Mouse (Mus musculus): ENCODE results near the gene Chmp2a. TPM values are rescaled to one million over a fixed set of nuclear protein-coding genes. Genes with fewer than 3 reads are reported as not detected.

Chmp2a gene
- polyA plus RNA-seq, 2 experiments = 151 to 164 TPM

GRCm38 (mm10) chr7:13015217-13015616, 19.4 kb downstream of the Chmp2a start:
- H3K27me3 ChIP-seq (ENCODE audit: control insufficient read depth, insufficient read depth, low read length) = no peaks in the 10 kb centered on the region
- H3K4me2 ChIP-seq (replicated peaks; ENCODE audit: low read depth, low read length, severe bottlenecking) = no peak overlapping the region
- H3K9me3 ChIP-seq (ENCODE audit: control insufficient read depth, low read length) = no peaks in the 10 kb centered on the region
- H3K27ac ChIP-seq (replicated peaks; ENCODE audit: low read depth, low read length) = no peak overlapping the region
- H3K4me3 ChIP-seq (replicated peaks; ENCODE audit: low read length) = no peak overlapping the region
- H3K9ac ChIP-seq (ENCODE audit: low read depth, low read length, severe bottlenecking) = no peak overlapping the region
- H3K4me1 ChIP-seq (ENCODE audit: control insufficient read depth, insufficient read depth, low read length) = peaks cover 4% of the 10 kb centered on the region
- no peak for ATAC-seq (ENCODE audit: low FRiP score, low read depth)
- no peak for TF ChIP-seq POLR2A (IDR thresholded peaks at IDR 0.05; ENCODE audit: borderline replicate concordance, extremely low read depth, insufficient read depth, insufficient read length)
- DNase-seq (ENCODE audit: low spot score) = no peak
- H3K36me3 ChIP-seq (ENCODE audit: control insufficient read depth, insufficient read depth, low read length) = no peaks in the 10 kb centered on the region
- 77% methylated on average over 1 of the region's 1 CpGs for WGBS

DNA sequence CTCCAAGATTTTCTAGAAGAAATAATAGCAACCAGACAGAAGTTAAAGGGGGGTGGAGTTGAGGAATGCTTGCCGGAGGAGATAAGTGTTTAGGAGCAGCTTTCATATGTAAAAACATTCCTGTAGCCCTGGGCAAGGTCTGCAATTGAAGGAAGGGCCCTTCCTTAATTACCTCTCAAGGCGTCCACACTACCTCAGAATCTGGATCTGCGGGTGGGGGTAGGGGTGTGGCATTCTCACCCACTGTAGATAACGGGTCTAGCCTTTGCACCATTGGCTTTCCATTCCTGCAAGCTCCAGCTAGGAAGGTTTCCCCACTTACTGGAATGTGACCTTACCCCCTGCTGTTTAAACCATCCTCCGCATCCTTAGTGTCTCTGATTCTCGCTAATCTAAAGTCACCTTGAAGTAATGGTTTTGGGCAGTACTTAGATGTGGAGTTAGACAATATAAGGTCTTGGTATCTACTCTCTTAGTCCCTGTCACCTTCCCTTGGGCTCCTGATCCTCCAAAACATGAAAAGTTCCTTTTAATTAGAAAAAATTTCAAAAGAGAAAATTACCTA, 20.2 kb downstream of the Chmp2a start:
- peaks cover 5% of the 10 kb centered on the region for H3K4me1 ChIP-seq (ENCODE audit: control insufficient read depth, insufficient read depth, low read length)
- DNase-seq (ENCODE audit: low spot score) = no peak
- TF ChIP-seq POLR2A (IDR thresholded peaks at IDR 0.05; ENCODE audit: borderline replicate concordance, extremely low read depth, insufficient read depth, insufficient read length) = no peak
- H3K27me3 ChIP-seq (ENCODE audit: control insufficient read depth, insufficient read depth, low read length) = no peaks in the 10 kb centered on the region
- no peak overlapping the region for H3K4me3 ChIP-seq (replicated peaks; ENCODE audit: low read length)
- H3K9ac ChIP-seq (ENCODE audit: low read depth, low read length, severe bottlenecking) = no peak overlapping the region
- no peak overlapping the region for H3K27ac ChIP-seq (replicated peaks; ENCODE audit: low read depth, low read length)
- no peak for ATAC-seq (ENCODE audit: low FRiP score, low read depth)
- H3K9me3 ChIP-seq (ENCODE audit: control insufficient read depth, low read length) = no peaks in the 10 kb centered on the region
- WGBS = 35% methylated on average over 6 of the region's 6 CpGs
- H3K36me3 ChIP-seq (ENCODE audit: control insufficient read depth, insufficient read depth, low read length) = no peaks in the 10 kb centered on the region
- no peak overlapping the region for H3K4me2 ChIP-seq (replicated peaks; ENCODE audit: low read depth, low read length, severe bottlenecking)

- no peak overlapping the region for H3K4me2 ChIP-seq (replicated peaks; ENCODE audit: low read depth, low read length, severe bottlenecking)
- ATAC-seq (ENCODE audit: low FRiP score, low read depth) (no peak), DNase-seq (ENCODE audit: low spot score) (no peak)
- no peaks in the 10 kb centered on the region for H3K9me3 ChIP-seq (ENCODE audit: control insufficient read depth, low read length)
- no peak overlapping the region for H3K4me3 ChIP-seq (replicated peaks; ENCODE audit: low read length)
- no peaks in the 10 kb centered on the region for H3K36me3 ChIP-seq (ENCODE audit: control insufficient read depth, insufficient read depth, low read length)
- no peak for TF ChIP-seq POLR2A (IDR thresholded peaks at IDR 0.05; ENCODE audit: borderline replicate concordance, extremely low read depth, insufficient read depth, insufficient read length)
- no peak overlapping the region for H3K9ac ChIP-seq (ENCODE audit: low read depth, low read length, severe bottlenecking)
- H3K27me3 ChIP-seq (ENCODE audit: control insufficient read depth, insufficient read depth, low read length) = no peaks in the 10 kb centered on the region
- 61% methylated on average over 4 of the region's 4 CpGs for WGBS
- no peak overlapping the region for H3K27ac ChIP-seq (replicated peaks; ENCODE audit: low read depth, low read length)
- peaks cover 8% of the 10 kb centered on the region for H3K4me1 ChIP-seq (ENCODE audit: control insufficient read depth, insufficient read depth, low read length)
Observed at GRCm38 (mm10) chr7:13013671-13014070, 20.9 kb downstream of the Chmp2a start.

GRCm38 (mm10) chr7:13010005-13010908, 24.4 kb downstream of the Chmp2a start, which contains the start of gene Zbtb45:
Gene Zbtb45 (minus strand): TSS chr7:13010034.
- peak within 1 kb of the TSS; percentile 91 for H3K27ac ChIP-seq (replicated peaks; ENCODE audit: low read depth, low read length)
- TF ChIP-seq POLR2A (IDR thresholded peaks at IDR 0.05; ENCODE audit: borderline replicate concordance, extremely low read depth, insufficient read depth, insufficient read length) = no peak
- DNase-seq (ENCODE audit: low spot score) (no peak), ATAC-seq (ENCODE audit: low FRiP score, low read depth) (no peak)
- H3K9me3 ChIP-seq (ENCODE audit: control insufficient read depth, low read length) = no peaks in the 10 kb centered on the region
- peaks cover 16% of the 10 kb centered on the region for H3K4me1 ChIP-seq (ENCODE audit: control insufficient read depth, insufficient read depth, low read length)
- peaks cover 20% of the 10 kb centered on the region for H3K36me3 ChIP-seq (ENCODE audit: control insufficient read depth, insufficient read depth, low read length)
- peak within 1 kb of the TSS; percentile 85 for H3K4me2 ChIP-seq (replicated peaks; ENCODE audit: low read depth, low read length, severe bottlenecking)
- H3K4me3 ChIP-seq (replicated peaks; ENCODE audit: low read length) = peak within 1 kb of the TSS; percentile 48
- 0 out of 2 replicates have a peak, but pooled peaks cover 4% of the 10 kb centered on the region for H3K27me3 ChIP-seq (ENCODE audit: control insufficient read depth, insufficient read depth, low read length)
- 20% methylated on average over 26 of the region's 26 CpGs for WGBS
- H3K9ac ChIP-seq (ENCODE audit: low read depth, low read length, severe bottlenecking) = peak within 1 kb of the TSS; percentile 72

DNA sequence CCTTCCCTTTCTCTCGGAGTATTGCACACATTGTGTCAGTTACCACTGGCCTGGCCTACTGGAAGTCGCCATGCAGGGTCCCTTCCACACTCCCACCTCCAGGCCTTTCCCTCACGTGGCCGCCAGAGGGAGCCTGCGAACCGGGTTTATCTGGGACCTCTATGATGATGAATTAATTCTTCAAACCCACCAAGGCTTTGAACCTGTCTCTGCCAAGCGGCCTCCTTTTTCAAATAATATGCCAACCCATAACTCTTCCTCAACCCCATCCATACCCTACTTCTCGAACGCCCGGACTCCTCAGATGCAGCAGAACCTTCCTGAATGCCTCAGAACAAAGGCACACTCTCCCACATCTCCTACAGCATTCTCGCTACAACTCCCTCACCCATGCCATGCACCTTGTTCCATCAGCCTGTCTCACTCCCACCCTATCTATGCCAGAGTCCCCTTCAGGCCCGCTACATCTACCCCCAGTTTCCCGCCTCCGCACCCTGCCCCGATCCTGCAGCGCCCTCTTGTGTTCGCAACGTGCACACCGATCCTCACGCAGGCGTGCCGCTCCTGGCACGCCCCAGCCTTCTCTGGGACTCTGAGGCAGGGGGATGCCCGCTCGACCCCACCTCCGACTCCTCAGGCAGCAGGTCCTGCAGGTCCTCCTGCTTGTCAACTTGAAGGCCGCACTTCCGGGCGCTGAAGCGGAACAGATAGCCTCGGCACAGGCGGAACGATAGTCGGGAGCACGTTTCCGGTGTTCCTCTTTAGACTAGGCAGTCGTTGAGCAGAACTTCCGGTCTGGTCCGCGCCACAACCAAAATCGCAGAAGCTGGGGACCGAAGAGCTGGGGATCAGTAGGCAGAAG, 25.2 kb downstream of the Chmp2a start:
- Histone ChIP-seq H3K4me2 (replicated peaks; ENCODE audit: low read depth, low read length, severe bottlenecking) (peak overlapping the region; percentile 85), H3K4me3 (replicated peaks; ENCODE audit: low read length) (peak overlapping the region; percentile 48), H3K27ac (replicated peaks; ENCODE audit: low read depth, low read length) (peak overlapping the region; percentile 91), H3K9ac (ENCODE audit: low read depth, low read length, severe bottlenecking) (peak overlapping the region; percentile 72), H3K4me1 (ENCODE audit: control insufficient read depth, insufficient read depth, low read length) (peaks cover 16% of the 10 kb centered on the region), H3K36me3 (ENCODE audit: control insufficient read depth, insufficient read depth, low read length) (peaks cover 23% of the 10 kb centered on the region), H3K27me3 (ENCODE audit: control insufficient read depth, insufficient read depth, low read length) (0 out of 2 replicates have a peak, but pooled peaks cover 4% of the 10 kb centered on the region), H3K9me3 (ENCODE audit: control insufficient read depth, low read length) (no peaks in the 10 kb centered on the region)
- ATAC-seq (ENCODE audit: low FRiP score, low read depth) (peak; percentile 91), DNase-seq (ENCODE audit: low spot score) (peak; percentile 98)
- under 1% methylated on average over 42 of the region's 42 CpGs for WGBS
- peak; percentile 33; the same call in 1 of the 2 replicates for TF ChIP-seq POLR2A (IDR thresholded peaks at IDR 0.05; ENCODE audit: borderline replicate concordance, extremely low read depth, insufficient read depth, insufficient read length)

Measured in limb, embryonic 14.5 days (tissue).